Mouse (Mus musculus): ENCODE results near the gene Grid2ip. TPM values are rescaled to one million over a fixed set of nuclear protein-coding genes. Genes with fewer than 3 reads are reported as not detected.

Gene Grid2ip
- total and polyA plus RNA-seq, 3 experiments, result not detected

DNA sequence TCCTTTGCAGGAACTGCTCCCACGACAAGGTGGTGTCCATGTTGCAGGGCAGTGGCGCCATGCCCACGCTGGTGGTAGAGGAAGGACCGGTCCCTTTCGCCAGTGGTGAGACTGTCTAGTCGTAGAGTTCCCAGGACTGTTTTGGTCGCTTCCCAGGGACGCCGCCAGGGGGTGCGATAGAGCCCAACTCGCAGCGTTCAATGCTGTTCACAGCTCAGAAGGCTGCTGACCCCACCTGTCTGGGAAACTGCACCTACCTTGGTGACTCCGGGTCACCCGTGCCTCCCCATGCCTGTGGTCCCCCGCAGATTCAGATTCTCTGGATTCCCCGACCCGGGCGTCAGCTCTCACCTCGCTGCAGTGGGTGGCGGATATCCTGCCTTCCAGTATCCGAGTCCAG lies 18.1 kb downstream of the Grid2ip start:
- Histone ChIP-seq H3K9ac (ENCODE audit: insufficient read depth, low read depth) (no peak overlapping the region), H3K27ac (ENCODE audit: insufficient read depth, low read depth) (no peak overlapping the region), H3K4me2 (ENCODE audit: insufficient read depth, low read depth, poor library complexity, severe bottlenecking) (no peak overlapping the region), H3K4me3 (replicated peaks in 1 of 3; ENCODE audit: low read depth in 2 of 3, low read length in 2 of 3, poor library complexity in 1 of 3) (no peak overlapping the region), H3K9me3 (replicated peaks; ENCODE audit: low read length) (peaks cover 10% of the 10 kb centered on the region), H3K36me3 (replicated peaks in 1 of 2; ENCODE audit: control insufficient read depth in 1 of 2, insufficient read depth in 1 of 2, low read length in 1 of 2) (no peaks in the 10 kb centered on the region), H3K4me1 (ENCODE audit: control insufficient read depth in 1 of 2, insufficient read depth in 2 of 2) (peaks cover 0 to 4% of the 10 kb centered on the region in 2 experiments; a peak in 1 of 4 replicates), H3K27me3 (replicated peaks) (peaks cover 64% of the 10 kb centered on the region), H3K79me2 (replicated peaks; ENCODE audit: control insufficient read depth, extremely low read depth, insufficient read depth, poor library complexity, severe bottlenecking) (no peaks in the 10 kb centered on the region)
- in situ Hi-C loops (cut with MboI; ENCODE audit: low pct_ligation_motif_present, low pct_unique_long_range_greater_than_20kb, low sequenced_read_pairs), result no loop called here
- DNase-seq (ENCODE audit: extremely low read depth), result peak; percentile 35
- peak; percentile 37 for TF ChIP-seq RAD21 (IDR thresholded peaks at IDR 0.05; ENCODE audit: low read depth, low read length)
- TF ChIP-seq CTCF (conservative IDR thresholded peaks at IDR 0.05 in 1 of 2, IDR thresholded peaks at IDR 0.05 in 1 of 2; ENCODE audit: low read depth in 2 of 2, low read length in 2 of 2), result peak; percentile 67 to 73
- no peak for TF ChIP-seq SIN3A (IDR thresholded peaks at IDR 0.05; ENCODE audit: low read length)
- peak; percentile 70 for TF ChIP-seq SMC3 (IDR thresholded peaks at IDR 0.05; ENCODE audit: low read depth, low read length)
- dilution Hi-C loops (cut with MboI; ENCODE audit: extremely low pct_ligation_motif_present, extremely low pct_unique_long_range_greater_than_20kb, low sequenced_read_pairs), result no loop called here

DNA sequence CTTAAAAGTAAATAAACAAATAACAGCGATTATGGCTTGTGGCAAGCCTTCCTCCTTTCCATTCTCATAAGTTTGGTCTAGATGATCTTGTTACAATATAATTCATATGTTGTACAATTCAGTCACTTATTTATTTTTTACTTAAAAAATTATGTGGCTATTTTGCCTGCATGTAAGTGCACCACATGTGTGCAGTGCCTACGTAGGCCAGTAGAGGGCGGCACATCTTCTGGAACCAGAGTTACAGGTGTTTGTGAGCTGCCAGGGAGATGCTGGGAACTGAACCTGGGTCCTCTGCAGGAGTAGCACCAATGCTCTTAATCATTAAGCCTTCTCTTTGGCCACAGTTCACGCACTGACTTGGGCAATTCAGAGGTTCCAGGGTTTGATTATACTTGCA lies 19.0 kb downstream of the Grid2ip start:
- TF ChIP-seq JUN (IDR thresholded peaks at IDR 0.05; ENCODE audit: insufficient read depth, low read depth, low read length) (no peak), ZC3H11A (IDR thresholded peaks at IDR 0.05; ENCODE audit: low read depth, low read length) (no peak), MAZ (IDR thresholded peaks at IDR 0.05; ENCODE audit: low read depth, low read length) (no peak), ETS1 (conservative IDR thresholded peaks at IDR 0.05; ENCODE audit: low read depth, low read length) (no peak), E2F4 (IDR thresholded peaks at IDR 0.05; ENCODE audit: insufficient replicate concordance, low read depth, low read length) (no peak), ZKSCAN1 (IDR thresholded peaks at IDR 0.05; ENCODE audit: borderline replicate concordance, low read depth, low read length) (no peak), CTCF (conservative IDR thresholded peaks at IDR 0.05 in 1 of 2, IDR thresholded peaks at IDR 0.05 in 1 of 2; ENCODE audit: low read depth in 2 of 2, low read length in 2 of 2) (peak; percentile 25 to 32; a peak in 2 of 4 replicates), ZMIZ1 (IDR thresholded peaks at IDR 0.05; ENCODE audit: low read depth, low read length) (no peak)

DNA sequence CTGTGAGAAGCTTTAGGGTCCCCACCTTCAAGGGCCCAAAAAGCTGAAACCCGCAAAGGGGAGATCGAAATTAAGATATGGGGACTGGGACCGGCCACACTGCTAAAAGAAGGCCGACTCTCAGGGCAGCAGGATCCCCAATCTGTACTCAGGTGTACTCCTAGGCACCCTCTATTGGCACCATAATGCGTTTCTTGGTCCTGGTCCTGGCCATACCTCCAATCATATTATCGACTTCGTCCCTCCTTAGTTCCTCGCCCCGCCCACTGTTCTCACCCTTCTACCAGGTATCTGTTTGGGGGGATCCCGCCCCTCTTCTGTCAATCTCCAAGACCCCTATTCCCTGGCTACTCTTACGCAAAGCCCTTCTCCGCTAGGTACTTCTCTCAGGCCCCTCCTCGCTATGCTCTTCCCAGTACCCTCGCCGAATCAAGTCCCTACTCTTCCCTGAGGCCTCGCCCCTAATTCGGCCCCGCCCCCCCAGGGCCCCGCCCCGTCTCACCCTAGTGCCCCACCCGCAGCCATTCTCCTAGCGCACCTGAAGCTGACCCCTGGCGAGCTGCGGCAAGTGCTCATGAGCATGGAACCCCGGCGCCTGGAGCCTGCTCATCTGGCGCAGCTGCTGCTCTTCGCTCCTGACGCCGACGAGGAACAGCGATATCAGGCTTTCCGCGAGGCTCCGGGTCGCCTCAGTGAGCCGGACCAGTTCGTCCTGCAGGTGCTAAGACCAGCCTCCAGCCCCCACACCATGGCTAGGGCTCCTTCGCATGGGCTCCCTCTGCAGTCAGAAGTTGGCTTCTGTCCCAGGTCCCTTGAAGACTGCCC lies 29.9 kb downstream of the Grid2ip start:
- Histone ChIP-seq H3K4me3 (replicated peaks in 1 of 3; ENCODE audit: low read depth in 2 of 3, low read length in 2 of 3, poor library complexity in 1 of 3) (no peak overlapping the region), H3K9me3 (replicated peaks; ENCODE audit: low read length) (no peaks in the 10 kb centered on the region), H3K27me3 (replicated peaks) (peaks cover 20% of the 10 kb centered on the region), H3K27ac (ENCODE audit: insufficient read depth, low read depth) (no peak overlapping the region), H3K36me3 (replicated peaks in 1 of 2; ENCODE audit: control insufficient read depth in 1 of 2, insufficient read depth in 1 of 2, low read length in 1 of 2) (no peaks in the 10 kb centered on the region), H3K9ac (ENCODE audit: insufficient read depth, low read depth) (no peak overlapping the region), H3K79me2 (replicated peaks; ENCODE audit: control insufficient read depth, extremely low read depth, insufficient read depth, poor library complexity, severe bottlenecking) (no peaks in the 10 kb centered on the region), H3K4me2 (ENCODE audit: insufficient read depth, low read depth, poor library complexity, severe bottlenecking) (peak overlapping the region; percentile 88), H3K4me1 (ENCODE audit: control insufficient read depth in 1 of 2, insufficient read depth in 2 of 2) (no peaks in the 10 kb centered on the region)
- no peak for TF ChIP-seq ZMIZ1 (IDR thresholded peaks at IDR 0.05; ENCODE audit: low read depth, low read length)
- TF ChIP-seq CTCF (conservative IDR thresholded peaks at IDR 0.05 in 1 of 2, IDR thresholded peaks at IDR 0.05 in 1 of 2; ENCODE audit: low read depth in 2 of 2, low read length in 2 of 2), result peak in 1 of 2 experiments; percentile 34; a peak in 2 of 4 replicates
- no peak for TF ChIP-seq USF1 (IDR thresholded peaks at IDR 0.05; ENCODE audit: low read depth, low read length)
- dilution Hi-C loops (cut with MboI; ENCODE audit: extremely low pct_ligation_motif_present, extremely low pct_unique_long_range_greater_than_20kb, low sequenced_read_pairs), result no loop called here
- in situ Hi-C loops (cut with MboI; ENCODE audit: low pct_ligation_motif_present, low pct_unique_long_range_greater_than_20kb, low sequenced_read_pairs), result no loop called here
- DNase-seq (ENCODE audit: extremely low read depth), result no peak

More for the DNA sequence above, 19.0 kb downstream of the Grid2ip start:
- DNase-seq (ENCODE audit: extremely low read depth), result no peak
- in situ Hi-C loops (cut with MboI; ENCODE audit: low pct_ligation_motif_present, low pct_unique_long_range_greater_than_20kb, low sequenced_read_pairs) (no loop called here), dilution Hi-C loops (cut with MboI; ENCODE audit: extremely low pct_ligation_motif_present, extremely low pct_unique_long_range_greater_than_20kb, low sequenced_read_pairs) (no loop called here)
- Histone ChIP-seq H3K27ac (ENCODE audit: insufficient read depth, low read depth) (no peak overlapping the region), H3K9ac (ENCODE audit: insufficient read depth, low read depth) (no peak overlapping the region), H3K9me3 (replicated peaks; ENCODE audit: low read length) (peaks cover 10% of the 10 kb centered on the region), H3K4me3 (replicated peaks in 1 of 3; ENCODE audit: low read depth in 2 of 3, low read length in 2 of 3, poor library complexity in 1 of 3) (no peak overlapping the region), H3K4me2 (ENCODE audit: insufficient read depth, low read depth, poor library complexity, severe bottlenecking) (no peak overlapping the region), H3K79me2 (replicated peaks; ENCODE audit: control insufficient read depth, extremely low read depth, insufficient read depth, poor library complexity, severe bottlenecking) (no peaks in the 10 kb centered on the region), H3K27me3 (replicated peaks) (peaks cover 61% of the 10 kb centered on the region), H3K4me1 (ENCODE audit: control insufficient read depth in 1 of 2, insufficient read depth in 2 of 2) (peaks cover 0 to 4% of the 10 kb centered on the region in 2 experiments; a peak in 1 of 4 replicates), H3K36me3 (replicated peaks in 1 of 2; ENCODE audit: control insufficient read depth in 1 of 2, insufficient read depth in 1 of 2, low read length in 1 of 2) (no peaks in the 10 kb centered on the region)

Measured in CH12.LX (cell line).